Mouse (Mus musculus) hindbrain, embryonic 12.5 days (tissue): ENCODE results near the gene Pycr2. TPM values are rescaled to one million over a fixed set of nuclear protein-coding genes. Genes with fewer than 3 reads are reported as not detected.
A peak's percentile ranks its signal among the peaks of the same experiment; 100 is the strongest.

Experiments
- ATAC-seq: fragments of 200-750 bp; cut with Nextera tagmentation; 2 replicates; pipeline ENCODE4 v1.8.0; 2017; ENCODE audit warnings: moderate TSS enrichment; ENCODE audit not compliant: low FRiP score
- H3K27ac ChIP-seq: fragments of 300-500 bp; sonication (generic); 2 replicates; pipeline ENCODE4 v1.5.1; 2016; ENCODE audit warnings: mild to moderate bottlenecking
- H3K27me3 ChIP-seq: fragments of 300-500 bp; sonication (generic); 2 replicates; pipeline ENCODE4 v1.6.1; 2016; ENCODE audit warnings: mild to moderate bottlenecking
- H3K36me3 ChIP-seq: fragments of 300-500 bp; sonication (generic); 2 replicates; pipeline ENCODE4 v1.6.1; 2016; ENCODE audit warnings: mild to moderate bottlenecking
- H3K4me1 ChIP-seq: fragments of 300-500 bp; sonication (generic); 2 replicates; pipeline ENCODE4 v1.6.1; 2016
- H3K4me2 ChIP-seq: fragments of 300-500 bp; sonication (generic); replicated peaks from 2 replicates; pipeline ENCODE4 v1.6.1; 2016; ENCODE audit warnings: mild to moderate bottlenecking
- H3K4me3 ChIP-seq: fragments of 300-500 bp; sonication (generic); 2 replicates; pipeline ENCODE4 v1.5.1; 2016; ENCODE audit warnings: mild to moderate bottlenecking
- H3K9ac ChIP-seq: fragments of 300-500 bp; sonication (generic); 2 replicates; pipeline ENCODE4 v1.6.1; 2016; ENCODE audit warnings: mild to moderate bottlenecking, moderate library complexity
- H3K9me3 ChIP-seq: fragments of 300-500 bp; sonication (generic); replicated peaks from 2 replicates; pipeline ENCODE4 v1.6.1; 2016; ENCODE audit warnings: mild to moderate bottlenecking
- WGBS: fragments of 180-500 bp; shearing (Covaris S2); methylation state at CpG from one replicate; pipeline ENCODE4 v1.1.7; 2016; 5-methylcytosine and 5-hydroxymethylcytosine counted together
- polyA plus RNA-seq: library from polyadenylated mRNA; unstranded; fragments of >200 nt; fragmentation: Nextera tagmentation; extraction: Ambion mirVana; gene quantifications from 2 replicates; pipeline ENCODE4 v1.2.1, GENCODE M21; 2016

Pycr2 gene
- polyA plus RNA-seq, 1 experiment from 2014 or later, result 91.6 TPM

GRCm38 (mm10) chr1:180943896-180944295 lies 39.8 kb downstream of the Pycr2 start:
- H3K9me3 ChIP-seq, result no peaks in the 10 kb centered on the region
- WGBS, result 86% methylated on average over 1 of the region's 1 CpGs
- H3K9ac ChIP-seq, result no peak overlapping the region
- H3K4me2 ChIP-seq, result no peak overlapping the region
- no peak overlapping the region for H3K4me3 ChIP-seq
- no peaks in the 10 kb centered on the region for H3K36me3 ChIP-seq
- peaks cover 25% of the 10 kb centered on the region for H3K4me1 ChIP-seq
- peaks cover 55% of the 10 kb centered on the region for H3K27me3 ChIP-seq
- no peak overlapping the region for H3K27ac ChIP-seq
- ATAC-seq, result no peak

GRCm38 (mm10) chr1:180944553-180944952 lies 40.5 kb downstream of the Pycr2 start:
- peaks cover 55% of the 10 kb centered on the region for H3K27me3 ChIP-seq

GRCm38 (mm10) chr1:180945001-180945980 lies 41.2 kb downstream of the Pycr2 start:
- peaks cover 25% of the 10 kb centered on the region for H3K4me1 ChIP-seq
- H3K36me3 ChIP-seq, result no peaks in the 10 kb centered on the region
- no peaks in the 10 kb centered on the region for H3K9me3 ChIP-seq
- H3K4me3 ChIP-seq, result no peak overlapping the region
- H3K4me2 ChIP-seq, result peak overlapping the region; percentile 15; the same call in 1 of the 2 replicates
- 29% methylated on average over 20 of the region's 20 CpGs for WGBS
- H3K27me3 ChIP-seq, result peaks cover 50% of the 10 kb centered on the region
- ATAC-seq, result peak; percentile 59; the same call in 1 of the 2 replicates
- no peak overlapping the region for H3K27ac ChIP-seq
- H3K9ac ChIP-seq, result no peak overlapping the region

More at GRCm38 (mm10) chr1:180944553-180944952, 40.5 kb downstream of the Pycr2 start:
- 81% methylated on average over 4 of the region's 4 CpGs for WGBS
- Histone ChIP-seq H3K4me3 (no peak overlapping the region), H3K9me3 (no peaks in the 10 kb centered on the region), H3K36me3 (no peaks in the 10 kb centered on the region), H3K4me1 (peaks cover 25% of the 10 kb centered on the region), H3K9ac (no peak overlapping the region), H3K4me2 (no peak overlapping the region), H3K27ac (no peak overlapping the region)
- ATAC-seq, result no peak

- ATAC-seq, result no peak
- H3K4me3 ChIP-seq, result no peak overlapping the region
- no peak overlapping the region for H3K4me2 ChIP-seq
- no peak overlapping the region for H3K27ac ChIP-seq
- WGBS, result 87% methylated on average over 6 of the region's 6 CpGs
- H3K4me1 ChIP-seq, result peaks cover 23% of the 10 kb centered on the region
- H3K9me3 ChIP-seq, result no peaks in the 10 kb centered on the region
- no peaks in the 10 kb centered on the region for H3K36me3 ChIP-seq
- H3K9ac ChIP-seq, result no peak overlapping the region
- H3K27me3 ChIP-seq, result peaks cover 38% of the 10 kb centered on the region
Observed at GRCm38 (mm10) chr1:180946448-180946847, 42.4 kb downstream of the Pycr2 start.

GRCm38 (mm10) chr1:180952085-180952746 lies 48.1 kb downstream of the Pycr2 start:
- Histone ChIP-seq H3K9ac (no peak overlapping the region), H3K27me3 (no peaks in the 10 kb centered on the region), H3K4me2 (no peak overlapping the region), H3K4me3 (no peak overlapping the region), H3K27ac (no peak overlapping the region), H3K4me1 (no peaks in the 10 kb centered on the region), H3K9me3 (no peaks in the 10 kb centered on the region), H3K36me3 (no peaks in the 10 kb centered on the region)
- ATAC-seq, result no peak
- WGBS, result 83% methylated on average over 6 of the region's 6 CpGs

- no peak overlapping the region for H3K9ac ChIP-seq
- 89% methylated on average over 5 of the region's 5 CpGs for WGBS
- ATAC-seq, result no peak
Observed at GRCm38 (mm10) chr1:180952808-180953207, 48.7 kb downstream of the Pycr2 start.

GRCm38 (mm10) chr1:180956401-180956800 lies 52.3 kb downstream of the Pycr2 start:
- Histone ChIP-seq H3K36me3 (no peaks in the 10 kb centered on the region), H3K27ac (no peak overlapping the region), H3K4me1 (no peaks in the 10 kb centered on the region), H3K4me3 (no peak overlapping the region), H3K4me2 (no peak overlapping the region), H3K9me3 (no peaks in the 10 kb centered on the region), H3K9ac (no peak overlapping the region), H3K27me3 (no peaks in the 10 kb centered on the region)
- ATAC-seq, result no peak
- WGBS, result 95% methylated on average over 8 of the region's 8 CpGs

More at GRCm38 (mm10) chr1:180952808-180953207, 48.7 kb downstream of the Pycr2 start:
- Histone ChIP-seq H3K4me3 (no peak overlapping the region), H3K9me3 (no peaks in the 10 kb centered on the region), H3K4me2 (no peak overlapping the region), H3K4me1 (no peaks in the 10 kb centered on the region), H3K27me3 (no peaks in the 10 kb centered on the region), H3K36me3 (no peaks in the 10 kb centered on the region), H3K27ac (no peak overlapping the region)

- 85% methylated on average over 8 of the region's 8 CpGs for WGBS
- H3K4me2 ChIP-seq, result no peak overlapping the region
- H3K27me3 ChIP-seq, result no peaks in the 10 kb centered on the region
- no peak overlapping the region for H3K4me3 ChIP-seq
- no peaks in the 10 kb centered on the region for H3K4me1 ChIP-seq
- no peaks in the 10 kb centered on the region for H3K36me3 ChIP-seq
- H3K9me3 ChIP-seq, result no peaks in the 10 kb centered on the region
- no peak overlapping the region for H3K27ac ChIP-seq
- H3K9ac ChIP-seq, result no peak overlapping the region
- ATAC-seq, result no peak
Observed at GRCm38 (mm10) chr1:180956973-180957381, 52.9 kb downstream of the Pycr2 start.

Other genes starting within 250 kb of the Pycr2 start
- 0.09 and 0.18 TPM in 2 replicates for gene Mixl1, start 207.3 kb upstream of the Pycr2 start, polyA plus RNA-seq
- gene Acbd3, start 178.2 kb upstream of the Pycr2 start, polyA plus RNA-seq, result 31.5 and 32.7 TPM in 2 replicates
- gene H3f3a, start 90.3 kb upstream of the Pycr2 start, polyA plus RNA-seq, result 3,274 and 3,635 TPM in 2 replicates
- gene Sde2, start 53.2 kb upstream of the Pycr2 start, polyA plus RNA-seq, result 35.6 and 39.7 TPM in 2 replicates
- gene Lefty2, start 11.2 kb upstream of the Pycr2 start, polyA plus RNA-seq, result 0.08 TPM in 1 of 2 replicates, not detected in the other
- gene Lefty1, start 30.7 kb downstream of the Pycr2 start, polyA plus RNA-seq, result 0.46 and 1.7 TPM in 2 replicates
- 6.9 and 7.2 TPM in 2 replicates for gene Tmem63a, start 38.1 kb downstream of the Pycr2 start, polyA plus RNA-seq
- 2.1 and 2.4 TPM in 2 replicates for gene Ephx1, start 116.6 kb downstream of the Pycr2 start, polyA plus RNA-seq
- gene 9130409I23Rik, start 146.9 kb downstream of the Pycr2 start, polyA plus RNA-seq, result 0.10 TPM in 1 of 2 replicates, not detected in the other
- gene Nvl, start 239.9 kb downstream of the Pycr2 start, polyA plus RNA-seq, result 42.1 and 42.2 TPM in 2 replicates
- 60.7 and 63.1 TPM in 2 replicates for gene Cnih4, start 240.4 kb downstream of the Pycr2 start, polyA plus RNA-seq